Mouse (Mus musculus) heart, postnatal 0 days (tissue): ENCODE results near the gene Taco1.

Source experiments
- CTCF ChIP-seq: IDR thresholded peaks from 2 replicates; pipeline ENCODE4 v1.5.1; 2016; ENCODE audit warnings: antibody characterized with exemption, control low read depth, low read depth
- EP300 ChIP-seq: IDR thresholded peaks from 2 replicates; pipeline ENCODE4 v1.6.1; 2016; ENCODE audit warnings: antibody characterized with exemption, low read depth

DNA sequence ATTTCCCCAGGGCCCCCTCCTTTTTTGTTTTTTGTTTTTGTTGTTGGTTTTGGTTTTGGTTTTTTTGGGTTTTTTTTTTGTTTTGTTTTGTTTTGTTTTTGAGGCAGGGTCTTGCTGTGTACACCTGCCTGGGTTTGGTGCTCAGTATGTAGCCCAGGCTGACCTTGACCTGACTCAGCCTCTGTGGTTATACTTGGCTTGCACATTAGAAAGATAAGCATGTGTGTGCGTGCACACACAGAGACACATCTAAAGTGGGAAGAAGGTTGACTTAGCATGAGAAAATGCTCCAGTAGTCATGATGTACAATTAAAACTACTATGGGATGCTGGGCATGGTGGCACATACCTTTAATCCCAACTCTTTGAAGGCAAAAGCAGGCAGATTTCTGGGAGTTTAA lies 5.3 kb upstream of the Taco1 start:
- TF ChIP-seq CTCF, result no peak
- no peak for TF ChIP-seq EP300
